Mouse (Mus musculus) CD4-positive, CD25-positive, alpha-beta regulatory T cell, adult 4 months (primary cell): Measurements from ENCODE around the gene Smim23. TPM values are rescaled to one million over a fixed set of nuclear protein-coding genes. Genes with fewer than 3 reads are reported as not detected.

Source experiments
- ATAC-seq: one replicate; pipeline ENCODE4 v1.8.0; 2017
- polyA plus RNA-seq, 2 experiments: library from polyadenylated mRNA; unstranded; fragments of 100-300 nt; shearing (Covaris generic); gene quantifications; one replicate each; pipeline ENCODE4 v1.2.1; 2017

Smim23 gene
- polyA plus RNA-seq = not detected

DNA sequence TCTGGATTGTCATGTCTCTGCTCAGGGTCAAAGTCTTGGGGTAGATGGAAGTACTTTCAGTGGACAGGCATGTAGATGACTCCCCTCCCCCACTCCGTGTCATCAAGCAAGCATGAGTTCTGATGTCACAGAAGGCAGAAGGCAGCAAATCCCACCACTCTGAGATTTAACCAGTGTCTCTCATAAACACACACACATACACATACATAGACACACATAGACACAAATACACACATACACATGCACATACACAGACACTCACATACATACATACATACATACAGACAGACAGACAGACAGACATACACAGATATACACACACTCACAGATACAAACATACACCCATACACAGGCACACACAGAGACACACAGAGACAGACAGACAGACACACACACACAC, at the start of gene Smim23:
Smim23 (minus strand) TSS at position 101 of the 400 bp plus-strand sequence.
- no peak for ATAC-seq

DNA sequence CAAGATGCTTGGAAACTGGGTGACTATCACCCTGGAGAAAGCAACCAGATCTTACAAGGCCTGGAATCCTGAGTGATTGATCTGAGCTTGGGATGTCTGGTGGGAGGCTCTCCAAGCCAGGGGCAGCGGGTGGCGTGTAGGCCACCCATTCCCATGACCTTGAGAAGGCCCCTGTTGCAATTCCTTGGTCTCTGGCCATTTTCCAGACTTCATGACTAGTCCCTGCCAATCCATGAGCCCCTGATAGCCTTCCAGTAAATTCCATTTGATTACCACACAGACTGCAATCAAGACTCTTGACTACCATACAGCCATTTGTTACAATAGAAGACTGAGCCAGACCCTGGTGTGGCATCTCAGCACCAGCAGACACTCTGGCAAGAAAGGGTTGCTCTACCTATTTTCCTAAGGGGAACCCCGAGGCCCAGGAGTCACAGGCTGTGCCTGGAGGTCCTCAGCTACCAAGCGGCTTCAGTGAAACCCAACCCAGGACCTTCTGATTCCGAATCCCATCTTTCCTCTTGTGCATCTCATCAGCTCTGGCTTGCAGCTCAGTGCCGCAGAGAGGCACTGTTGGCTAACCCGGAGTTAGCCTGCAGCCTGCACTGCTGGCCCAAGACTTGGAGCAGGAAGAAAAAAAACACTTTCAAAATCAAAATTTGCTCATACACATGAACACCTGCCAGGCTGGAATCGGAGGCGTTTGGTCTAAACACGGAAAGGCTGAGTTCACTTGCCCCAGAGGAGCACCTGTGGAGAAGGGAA, 44.4 kb upstream of the Smim23 start:
- no peak for ATAC-seq

DNA sequence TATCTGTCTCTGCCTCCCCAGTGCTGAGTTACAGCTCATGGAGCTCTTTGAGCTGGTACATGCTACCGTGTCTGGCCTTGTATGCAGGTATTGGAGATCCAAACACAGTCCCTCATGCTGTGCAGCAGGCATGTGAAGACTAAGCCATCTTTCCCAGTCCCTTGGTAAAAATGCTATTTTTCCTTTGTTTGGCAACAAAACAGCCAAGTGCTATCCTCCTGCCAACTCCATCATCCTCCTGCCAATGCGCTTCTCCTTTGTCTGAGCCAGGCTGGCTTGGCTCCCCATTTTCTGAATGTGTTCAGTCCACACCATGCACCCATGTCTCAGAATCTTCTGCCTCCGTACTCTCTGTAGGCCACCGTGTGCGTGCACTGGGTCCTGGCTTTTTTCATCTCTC, 40.2 kb upstream of the Smim23 start:
- ATAC-seq = no peak

DNA sequence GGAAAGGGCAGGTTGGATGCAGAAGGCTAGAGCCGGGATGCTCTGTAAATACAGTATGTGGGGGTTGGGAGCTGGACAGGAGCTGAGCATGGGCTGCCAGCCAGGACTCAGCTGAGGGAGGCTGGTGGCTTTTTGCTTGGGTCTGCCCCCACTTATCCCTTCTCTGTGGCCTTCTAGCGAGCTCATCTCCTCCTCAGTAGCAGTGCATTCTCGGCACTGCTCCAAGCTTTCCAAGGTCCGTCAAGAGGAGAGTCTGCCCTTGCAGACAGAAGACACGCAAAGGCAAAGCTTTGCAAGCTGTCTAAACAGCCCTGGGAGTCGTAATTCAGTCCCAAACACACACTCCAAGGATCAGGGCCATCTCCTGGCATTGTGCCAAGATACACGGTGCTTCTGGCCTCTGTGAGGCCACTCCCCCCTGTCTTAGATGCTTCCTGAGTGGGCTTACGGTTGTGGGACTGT, 33.0 kb upstream of the Smim23 start:
- no peak for ATAC-seq

DNA sequence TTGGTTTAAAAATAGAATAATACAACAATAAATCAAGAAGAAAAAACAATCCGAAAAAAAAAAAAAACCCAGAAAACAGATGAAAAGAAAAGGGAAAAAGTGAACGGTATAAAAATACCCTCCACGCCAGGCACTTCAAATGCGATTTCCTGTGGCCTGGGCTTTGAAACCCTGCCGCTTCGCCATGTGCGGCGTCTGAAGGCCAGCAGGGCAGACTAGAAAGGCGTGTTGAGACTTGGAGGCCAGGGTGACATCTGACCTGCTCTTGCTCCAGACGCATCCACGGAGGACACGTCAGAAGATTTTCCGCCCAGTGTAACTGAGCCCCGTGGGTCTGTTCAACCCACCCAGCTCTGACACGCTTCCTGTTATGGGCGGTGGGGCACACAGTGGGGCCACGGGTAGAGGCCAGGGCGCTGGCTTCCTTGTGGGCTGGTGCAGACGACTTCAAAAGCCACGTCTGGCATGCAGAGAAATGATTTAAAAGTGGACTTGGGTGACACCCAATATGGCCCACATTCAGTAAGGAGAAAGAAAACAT, 22.3 kb upstream of the Smim23 start:
- ATAC-seq = no peak

DNA sequence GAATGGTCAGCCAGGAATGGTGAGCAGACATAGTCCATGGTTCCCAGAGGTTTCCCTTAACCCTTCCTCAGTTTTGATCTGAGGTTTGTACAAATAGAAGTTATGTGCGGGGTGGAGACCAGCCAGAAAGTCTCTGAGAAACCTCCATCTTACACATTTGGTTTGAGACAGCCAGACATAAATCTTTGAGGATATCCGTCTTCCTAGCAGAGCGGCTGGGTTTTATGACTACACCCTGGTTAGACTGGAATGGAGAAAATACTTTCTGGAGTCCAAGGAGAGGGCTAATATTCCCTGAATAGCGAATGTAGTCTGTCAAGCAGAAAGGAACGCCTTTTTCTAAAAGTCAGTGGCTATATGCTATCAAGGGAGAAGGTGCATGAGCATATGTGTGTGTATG, 16.8 kb upstream of the Smim23 start:
- ATAC-seq = no peak

DNA sequence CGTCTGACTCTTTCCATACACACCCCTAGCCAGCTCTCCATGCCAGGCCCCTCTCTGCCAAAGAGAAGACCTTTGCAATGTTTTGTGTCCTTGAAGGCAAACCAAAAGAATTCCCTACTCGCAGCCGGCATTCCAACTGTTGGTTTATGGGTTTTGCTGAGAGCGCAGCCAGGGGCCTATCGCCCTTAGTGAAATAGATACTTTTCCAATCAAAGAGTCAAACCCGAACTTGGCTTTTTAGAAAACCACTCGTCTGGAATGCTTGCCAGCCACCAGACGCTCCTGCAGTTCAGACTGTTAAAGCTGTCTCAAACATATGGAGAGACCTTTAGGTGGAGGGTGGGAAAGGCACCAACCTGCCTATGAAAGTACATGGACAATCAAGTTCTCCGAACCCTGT, 15.9 kb upstream of the Smim23 start:
- no peak for ATAC-seq

DNA sequence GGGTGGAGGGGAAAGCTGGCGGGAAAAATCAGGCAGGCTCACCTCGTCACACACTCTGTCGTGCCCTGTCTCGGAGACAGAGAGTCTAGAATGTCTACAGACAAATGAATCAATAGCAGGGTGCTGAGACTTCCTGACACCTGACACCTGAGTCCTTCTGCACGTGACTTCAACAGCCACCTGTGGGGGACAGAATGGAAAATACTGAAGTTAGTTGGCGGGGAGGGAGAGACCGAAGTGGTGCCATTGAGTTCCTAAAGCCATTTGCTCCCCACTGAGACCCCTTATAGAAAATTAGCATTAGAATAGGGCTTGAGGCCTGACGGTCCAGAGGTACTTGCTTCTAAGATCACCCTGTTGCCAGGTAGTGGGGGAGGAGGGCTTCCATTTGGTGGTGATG, 10.6 kb upstream of the Smim23 start:
- ATAC-seq = no peak

DNA sequence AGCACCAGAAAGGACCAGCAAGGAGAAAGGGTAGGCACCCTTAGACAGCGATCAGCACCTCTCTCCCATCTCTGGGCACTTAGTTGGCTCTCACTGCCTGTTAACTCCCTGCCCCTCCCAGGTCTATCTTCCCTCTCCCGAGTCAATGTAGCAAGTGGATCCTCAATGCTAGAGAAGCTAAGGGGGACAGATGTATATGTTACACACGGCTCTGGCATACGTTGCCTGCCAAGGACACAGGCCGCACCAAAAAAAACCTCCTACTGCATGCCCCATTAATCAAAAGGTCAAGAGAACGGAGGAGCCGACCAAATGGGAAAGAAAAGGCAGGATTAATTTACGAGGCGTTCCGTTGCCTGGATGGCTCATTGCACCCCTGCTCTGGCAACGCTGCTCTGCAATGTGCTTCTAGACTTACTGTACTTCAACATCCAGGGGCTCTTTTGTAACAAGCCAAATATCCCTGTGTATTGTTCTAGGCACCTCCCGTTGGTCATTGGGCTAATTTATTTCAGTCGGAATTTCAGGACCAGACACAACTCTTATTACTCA, 10.0 kb upstream of the Smim23 start:
- no peak for ATAC-seq

DNA sequence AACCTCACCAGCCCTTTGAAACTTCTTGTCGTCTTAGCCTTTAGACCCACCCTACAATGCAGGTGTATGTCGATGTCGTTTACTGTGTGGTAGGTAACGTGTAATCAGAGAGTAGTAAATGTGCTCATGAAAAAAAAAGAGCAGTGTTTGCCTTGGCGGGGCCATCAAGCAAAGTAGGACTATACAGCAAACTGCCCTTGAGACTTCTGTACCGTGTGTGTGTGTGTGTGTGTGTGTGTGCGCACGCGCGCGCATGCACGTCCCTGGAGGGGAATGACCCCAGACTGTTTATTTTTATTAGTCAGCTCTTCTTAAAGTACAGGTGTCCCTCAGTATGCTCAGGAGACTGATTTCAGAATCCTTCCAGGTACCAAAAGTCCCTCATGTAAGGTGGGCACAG, 6.8 kb downstream of the Smim23 start:
- ATAC-seq = no peak

DNA sequence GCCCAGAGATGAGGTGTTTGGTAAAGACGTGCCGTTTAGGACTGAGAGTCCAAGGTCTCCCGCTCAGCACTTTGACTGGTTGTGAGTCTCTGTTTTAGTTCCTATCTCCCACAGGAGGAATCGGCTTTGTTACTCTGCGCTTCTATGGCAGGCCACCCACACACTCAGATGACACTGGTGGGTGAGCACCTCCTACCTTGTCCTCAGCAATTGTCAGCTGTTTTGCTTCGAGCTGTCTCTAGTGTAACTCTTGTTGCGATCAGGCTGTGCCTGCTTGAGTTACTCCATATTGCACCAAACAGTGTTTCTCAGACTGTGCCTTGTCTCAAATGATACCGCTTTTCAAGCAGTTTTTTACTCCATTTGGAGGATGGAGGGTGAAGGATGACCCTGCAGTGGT, 10.1 kb downstream of the Smim23 start:
- no peak for ATAC-seq

DNA sequence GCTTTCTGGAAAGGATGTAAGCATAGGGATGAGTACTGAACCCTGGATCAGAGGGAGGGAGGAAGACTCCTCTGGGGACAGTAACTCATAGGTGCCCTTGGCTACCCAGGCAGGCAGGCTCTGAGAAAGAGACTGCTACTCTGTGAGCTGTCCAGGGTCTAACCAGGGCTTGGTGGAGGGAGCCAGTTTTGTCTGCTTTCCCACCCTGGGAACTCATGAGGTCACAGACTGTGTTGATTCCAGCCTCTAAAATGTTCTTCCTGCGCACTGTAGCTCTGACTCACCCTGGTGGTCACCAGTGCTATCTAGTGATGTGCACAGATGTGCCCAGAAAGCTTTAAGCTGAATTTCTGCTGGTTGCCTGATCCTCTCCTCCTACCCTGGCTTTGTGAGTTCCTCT, 15.3 kb downstream of the Smim23 start:
- no peak for ATAC-seq

DNA sequence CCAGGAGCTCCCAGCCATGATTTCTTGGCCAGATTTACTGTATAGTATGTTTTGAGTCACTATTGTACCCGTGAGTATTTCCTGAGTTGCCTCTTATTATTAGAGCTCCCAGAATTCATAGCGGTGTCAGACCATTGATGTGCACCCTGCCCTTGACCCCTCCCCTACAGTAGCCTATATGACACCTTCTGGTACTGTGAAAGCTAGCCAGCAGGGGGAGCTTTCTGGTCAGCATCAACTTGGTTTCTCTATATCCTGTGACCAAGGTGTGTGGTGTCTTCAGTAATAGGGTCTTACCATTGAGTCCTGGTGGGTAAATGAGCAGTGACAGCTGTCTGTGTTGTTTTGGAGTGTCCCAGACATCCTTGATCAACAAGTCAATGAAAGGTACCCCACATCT, 18.4 kb downstream of the Smim23 start:
- peak; percentile 44 for ATAC-seq

DNA sequence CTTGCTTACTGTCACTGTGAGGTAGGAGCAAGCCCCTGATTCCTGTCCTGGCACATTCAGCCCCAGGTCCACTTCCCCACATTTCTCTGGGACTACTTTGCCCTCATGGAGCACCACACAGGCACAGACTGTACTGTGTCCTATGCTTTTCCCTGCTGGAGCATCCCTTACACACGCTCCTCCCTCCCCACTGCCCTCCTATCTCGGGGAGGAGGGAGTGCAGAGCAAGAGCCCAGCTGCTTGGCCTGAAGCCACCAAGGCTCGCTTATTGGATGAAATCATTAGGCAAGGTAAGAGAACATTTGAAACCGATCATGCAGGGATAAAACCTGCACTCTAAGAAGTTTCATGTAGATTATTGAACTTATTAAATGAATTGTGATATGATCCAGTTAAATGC, 20.7 kb downstream of the Smim23 start:
- no peak for ATAC-seq

DNA sequence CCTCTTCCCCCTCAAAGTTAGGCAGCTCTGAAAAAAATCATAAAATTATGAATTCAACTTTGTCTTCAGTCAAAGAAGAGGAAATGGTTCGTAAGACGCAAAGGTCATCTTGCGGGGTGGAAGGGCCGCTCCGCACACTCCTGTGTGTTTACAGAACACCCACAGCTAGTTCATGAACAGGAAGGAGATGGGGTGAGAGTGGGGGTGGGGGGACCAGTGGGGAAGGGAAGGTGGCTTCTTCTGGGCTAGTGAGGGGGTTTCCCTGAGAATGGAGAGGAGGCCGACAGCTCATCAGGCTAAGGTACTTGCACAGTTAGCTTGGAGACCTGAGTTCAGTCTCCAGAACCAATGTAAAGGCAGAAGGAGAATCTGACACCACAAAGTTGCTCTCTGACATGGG, 22.7 kb downstream of the Smim23 start:
- ATAC-seq = peak; percentile 84

DNA sequence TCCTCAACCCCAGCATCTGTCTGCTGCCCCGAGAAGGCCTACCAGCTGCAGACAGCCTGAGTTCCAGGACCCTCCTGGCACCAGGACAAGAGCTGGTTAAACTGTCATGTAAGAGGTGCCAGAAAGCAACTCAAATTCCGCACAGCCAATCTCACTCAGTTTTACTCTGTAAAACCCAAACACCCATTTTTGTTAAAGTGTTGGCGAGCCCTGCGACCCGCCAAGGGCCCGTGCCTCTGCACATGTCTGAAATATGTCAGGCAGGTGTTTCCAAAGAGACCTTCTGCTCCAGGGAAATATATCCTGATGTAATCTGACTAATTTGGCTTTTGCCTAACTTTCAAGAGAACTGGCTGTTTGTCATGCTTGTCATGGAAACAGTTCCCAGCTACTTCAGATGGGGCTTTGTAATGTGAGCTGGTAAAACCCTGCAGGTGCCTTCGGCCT, 23.5 kb downstream of the Smim23 start:
- no peak for ATAC-seq

DNA sequence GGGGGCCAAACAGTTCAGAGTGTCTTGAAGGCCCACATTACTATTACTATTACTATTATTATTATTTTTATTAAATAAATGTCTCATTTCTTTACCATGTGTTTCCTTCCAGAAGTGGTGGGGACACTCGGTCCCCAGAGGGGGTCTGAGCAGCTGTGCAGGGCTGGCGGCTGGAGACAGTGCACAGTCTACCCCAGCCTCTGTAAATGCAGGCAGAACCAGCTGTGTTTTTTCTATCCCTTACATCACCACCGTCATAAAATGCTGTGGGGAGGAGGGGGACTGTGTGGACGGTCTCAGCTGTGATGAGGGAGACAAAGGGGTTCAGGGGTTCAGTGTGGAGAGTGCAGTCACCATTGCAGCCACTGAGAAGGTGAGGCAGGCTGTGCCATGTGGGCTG, 26.0 kb downstream of the Smim23 start:
- no peak for ATAC-seq

DNA sequence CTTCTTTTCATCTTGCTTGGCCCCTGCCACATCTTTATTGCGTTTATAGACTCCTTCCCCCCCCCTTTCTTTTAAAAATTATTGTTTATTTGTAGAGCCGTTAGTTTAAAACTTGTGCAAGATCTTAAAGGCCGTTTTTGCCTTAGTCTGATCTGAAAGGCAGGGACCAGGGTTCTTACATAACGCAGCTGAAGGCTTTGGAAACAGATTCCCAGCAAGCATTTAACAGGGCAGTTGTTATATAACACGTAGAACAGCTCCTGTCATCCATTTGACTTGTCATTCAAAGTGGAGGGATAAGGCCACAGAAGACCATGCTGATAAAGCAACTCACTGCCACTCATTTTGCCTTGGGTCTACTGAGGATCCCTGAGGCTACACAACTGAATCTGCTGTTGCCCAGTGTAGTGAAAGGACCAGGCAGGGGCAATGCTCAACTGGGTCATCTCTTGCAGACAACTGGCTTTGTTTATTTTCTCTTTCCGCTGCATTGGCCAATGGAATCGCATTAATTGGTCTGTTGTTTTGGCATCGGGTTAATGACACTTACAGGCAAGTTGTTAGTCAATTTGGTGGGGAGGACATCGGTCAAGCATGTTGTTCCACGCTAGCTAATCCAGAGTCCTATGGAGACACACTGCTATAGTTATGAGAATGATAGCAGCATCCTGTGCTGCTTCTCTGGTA, 29.5 kb downstream of the Smim23 start:
- ATAC-seq = no peak

DNA sequence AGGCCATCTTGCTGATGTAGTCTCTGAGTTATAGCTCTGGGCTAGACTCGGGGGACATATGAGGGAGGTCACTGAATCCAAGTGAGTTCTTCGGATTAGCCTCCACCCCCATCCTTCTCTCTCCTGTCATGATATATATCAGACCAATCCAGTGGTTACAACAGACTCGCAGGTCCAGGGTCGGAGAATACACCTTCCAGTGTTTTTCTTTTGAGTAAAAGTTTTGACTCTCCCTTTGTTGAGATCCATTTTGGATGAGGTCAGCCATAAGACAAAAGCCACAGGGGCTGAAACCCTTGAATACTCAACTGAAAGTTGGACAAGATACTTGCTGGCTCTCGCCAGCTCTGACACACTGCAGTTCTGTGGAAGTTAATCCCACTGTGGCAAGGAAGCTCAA, 38.2 kb downstream of the Smim23 start:
- no peak for ATAC-seq

DNA sequence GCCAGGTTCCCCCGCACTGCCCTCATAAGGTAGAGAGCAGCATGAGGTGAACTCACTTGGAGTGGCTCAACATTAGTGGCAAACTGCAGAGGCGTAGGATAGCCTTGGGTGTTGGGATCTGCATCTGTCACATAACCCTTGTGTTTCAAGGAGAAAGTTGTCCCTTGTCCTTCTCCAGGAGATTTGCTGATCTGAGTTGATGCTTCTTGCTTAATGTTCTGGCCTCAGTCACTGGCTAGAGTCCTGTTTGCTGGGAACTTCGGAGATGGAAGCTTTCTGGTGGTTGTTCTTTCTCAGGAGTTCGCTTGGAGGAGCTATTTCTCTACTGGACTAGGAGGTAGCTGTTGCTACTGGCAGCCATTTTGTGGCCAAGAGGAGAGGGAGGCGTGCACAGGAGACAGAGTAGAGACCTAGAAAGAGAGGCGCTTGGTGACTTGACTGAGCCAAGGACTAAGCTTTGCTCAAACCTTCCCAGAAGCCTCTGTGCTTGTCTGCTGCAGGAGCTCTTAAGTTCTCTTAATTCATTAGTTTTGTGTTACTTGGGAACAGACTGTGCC, 38.7 kb downstream of the Smim23 start:
- ATAC-seq = no peak

DNA sequence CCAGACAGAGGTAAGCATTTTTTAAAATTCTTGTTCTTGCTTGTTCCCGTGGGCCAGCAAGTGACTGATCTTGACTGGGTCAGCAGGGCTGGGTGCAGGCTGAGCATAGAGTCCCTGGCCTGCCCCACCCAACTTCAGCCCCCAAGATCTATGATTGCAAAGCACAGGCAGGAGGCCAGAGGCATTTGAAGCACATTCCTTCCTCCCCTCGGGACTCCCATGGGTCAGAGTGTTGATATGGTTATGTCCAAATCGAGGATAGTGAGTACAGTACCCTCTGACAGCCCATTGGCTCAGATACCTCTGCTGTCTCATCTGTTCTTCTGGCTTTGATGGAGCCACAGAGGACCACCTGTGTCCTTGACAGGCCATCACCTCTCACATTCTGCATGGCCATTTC, 41.7 kb downstream of the Smim23 start:
- no peak for ATAC-seq

DNA sequence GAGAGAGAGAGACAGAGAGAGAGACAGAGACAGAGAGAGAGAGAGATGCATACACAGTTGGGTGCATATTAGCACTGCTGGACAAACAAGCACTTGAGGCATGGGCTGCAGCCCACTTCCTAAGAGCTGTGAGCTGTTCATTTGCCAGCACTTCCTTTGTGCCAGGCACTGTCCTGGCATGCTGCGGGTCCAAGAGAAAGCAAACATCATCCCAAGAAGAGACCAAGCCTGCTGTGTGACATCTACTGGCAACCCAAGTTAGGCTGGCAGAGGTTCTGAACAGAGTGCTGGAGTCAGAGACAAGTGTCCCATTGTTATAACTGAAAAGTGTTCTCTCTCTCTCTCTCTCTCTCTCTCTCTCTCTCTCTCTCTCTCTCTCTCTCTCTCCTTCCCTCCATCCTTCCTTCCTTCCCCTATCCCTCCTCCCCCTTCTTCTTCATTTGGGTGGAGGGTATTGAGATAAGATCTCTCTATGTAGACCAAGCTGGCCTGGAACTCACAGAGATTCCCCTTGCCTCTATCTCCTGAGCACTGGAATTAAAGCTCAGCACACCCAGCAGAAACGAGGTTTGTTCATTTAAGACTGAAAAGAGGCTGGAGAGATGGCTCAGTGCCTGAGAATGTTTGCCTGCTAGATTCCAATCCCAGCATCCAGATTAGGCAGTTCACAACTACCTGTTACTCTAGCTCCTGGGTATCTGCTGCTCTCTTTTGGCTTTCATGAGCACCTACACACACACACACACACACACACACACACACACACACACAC, 42.6 kb downstream of the Smim23 start:
- no peak for ATAC-seq
